Mouse (Mus musculus) liver, postnatal 0 days (tissue): ENCODE data around the gene Fam221b. TPM values are rescaled to one million over a fixed set of nuclear protein-coding genes. Genes with fewer than 3 reads are reported as not detected.

Experiments
- ATAC-seq: fragments of 200-750 bp; cut with Nextera tagmentation; 2 replicates; pipeline ENCODE4 v1.8.0; 2017; ENCODE audit warnings: mild to moderate bottlenecking, moderate library complexity
- DNase-seq: peaks from one replicate; pipeline ENCODE4 v3.0.0-alpha.2; 2016
- H3K27ac ChIP-seq: fragments of 300-500 bp; sonication (generic); 2 replicates; pipeline ENCODE4 v1.5.1; 2014; ENCODE audit warnings: antibody characterized with exemption, moderate library complexity, mild to moderate bottlenecking, low read depth
- H3K27me3 ChIP-seq: fragments of 300-500 bp; sonication (generic); 2 replicates; pipeline ENCODE4 v1.6.1; 2014; ENCODE audit warnings: low read length, control low read depth, mixed read lengths; ENCODE audit not compliant: insufficient read depth
- H3K36me3 ChIP-seq: fragments of 300-500 bp; sonication (generic); replicated peaks from 2 replicates; pipeline ENCODE4 v1.6.1; 2014; ENCODE audit warnings: mild to moderate bottlenecking, control low read depth, low read length, moderate library complexity, mixed read lengths; ENCODE audit not compliant: insufficient read depth
- H3K4me1 ChIP-seq: fragments of 300-500 bp; sonication (generic); 2 replicates; pipeline ENCODE4 v1.6.1; 2014; ENCODE audit warnings: antibody characterized with exemption, mild to moderate bottlenecking, control low read depth; ENCODE audit not compliant: insufficient read depth
- H3K4me2 ChIP-seq: fragments of 300-500 bp; sonication (generic); 2 replicates; pipeline ENCODE4 v1.6.1; 2014; ENCODE audit warnings: low read depth, mild to moderate bottlenecking, low read length, moderate library complexity, mixed read lengths
- H3K4me3 ChIP-seq: fragments of 300-500 bp; sonication (generic); 2 replicates; pipeline ENCODE4 v1.5.1; 2014; ENCODE audit warnings: low read depth, low read length
- H3K9ac ChIP-seq: fragments of 300-500 bp; sonication (generic); replicated peaks from 2 replicates; pipeline ENCODE4 v1.6.1; 2014; ENCODE audit warnings: mild to moderate bottlenecking, moderate library complexity
- H3K9me3 ChIP-seq: fragments of 300-500 bp; sonication (generic); 2 replicates; pipeline ENCODE4 v1.6.1; 2016; ENCODE audit warnings: mild to moderate bottlenecking, control low read depth, low read length, mixed read lengths
- CTCF ChIP-seq: sonication (generic); IDR thresholded peaks from 2 replicates; pipeline ENCODE4 v1.5.1; 2016; ENCODE audit warnings: antibody characterized with exemption, low read depth
- EP300 ChIP-seq: IDR thresholded peaks from 2 replicates; pipeline ENCODE4 v1.6.1; 2016; ENCODE audit warnings: antibody characterized with exemption, low read depth, mild to moderate bottlenecking
- WGBS: fragments of 180-500 bp; shearing (Covaris S2); extraction: QIAGEN DNeasy Blood & Tissue Kit; methylation state at CpG from one replicate; pipeline ENCODE4 v1.1.7; 2014; ENCODE audit not compliant: insufficient replicate concordance; 5-methylcytosine and 5-hydroxymethylcytosine counted together
- polyA plus RNA-seq: library from polyadenylated mRNA; unstranded; fragments of >200 nt; fragmentation: Nextera tagmentation; extraction: Ambion mirVana; gene quantifications from 2 replicates; pipeline ENCODE4 v1.2.1, GENCODE M21; 2015

Gene Fam221b
- polyA plus RNA-seq, 1 experiment from 2014 or later, result 1.7 TPM

GRCm38 (mm10) chr4:43636751-43637150 lies 32.2 kb downstream of the Fam221b start:
- 72% methylated on average over 6 of the region's 6 CpGs for WGBS
- Histone ChIP-seq H3K36me3 (no peaks in the 10 kb centered on the region), H3K27me3 (peaks cover 12% of the 10 kb centered on the region), H3K9ac (no peak overlapping the region), H3K4me2 (no peak overlapping the region), H3K27ac (no peak overlapping the region), H3K4me1 (no peaks in the 10 kb centered on the region), H3K4me3 (no peak overlapping the region), H3K9me3 (no peaks in the 10 kb centered on the region)
- ATAC-seq, result no peak
- TF ChIP-seq CTCF (no peak), EP300 (no peak)
- DNase-seq, result peak; percentile 3

GRCm38 (mm10) chr4:43634621-43635374 lies 34.1 kb downstream of the Fam221b start:
- H3K9ac ChIP-seq, result no peak overlapping the region
- H3K9me3 ChIP-seq, result no peaks in the 10 kb centered on the region
- no peak for ATAC-seq
- peaks cover 26% of the 10 kb centered on the region for H3K27me3 ChIP-seq
- H3K27ac ChIP-seq, result no peak overlapping the region
- TF ChIP-seq CTCF (no peak), EP300 (no peak)
- peak; percentile 6 for DNase-seq
- no peak overlapping the region for H3K4me2 ChIP-seq
- H3K36me3 ChIP-seq, result no peaks in the 10 kb centered on the region
- H3K4me1 ChIP-seq, result no peaks in the 10 kb centered on the region
- no peak overlapping the region for H3K4me3 ChIP-seq
- WGBS, result 83% methylated on average over 7 of the region's 7 CpGs

- peaks cover 26% of the 10 kb centered on the region for H3K27me3 ChIP-seq
- no peak overlapping the region for H3K9ac ChIP-seq
- peak; percentile 6 for DNase-seq
- no peaks in the 10 kb centered on the region for H3K4me1 ChIP-seq
- H3K4me3 ChIP-seq, result no peak overlapping the region
- 85% methylated on average over 2 of the region's 2 CpGs for WGBS
- TF ChIP-seq EP300 (no peak), CTCF (no peak)
- ATAC-seq, result no peak
- H3K27ac ChIP-seq, result no peak overlapping the region
- no peak overlapping the region for H3K4me2 ChIP-seq
- no peaks in the 10 kb centered on the region for H3K9me3 ChIP-seq
- no peaks in the 10 kb centered on the region for H3K36me3 ChIP-seq
Observed at GRCm38 (mm10) chr4:43633736-43634135, 35.2 kb downstream of the Fam221b start.

- no peak overlapping the region for H3K27ac ChIP-seq
- peaks cover 26% of the 10 kb centered on the region for H3K27me3 ChIP-seq
- H3K9ac ChIP-seq, result no peak overlapping the region
- H3K4me2 ChIP-seq, result no peak overlapping the region
- no peak overlapping the region for H3K4me3 ChIP-seq
- DNase-seq (peak; percentile 11), ATAC-seq (no peak)
- H3K4me1 ChIP-seq, result no peaks in the 10 kb centered on the region
- H3K9me3 ChIP-seq, result no peaks in the 10 kb centered on the region
- 75% methylated on average over 8 of the region's 8 CpGs for WGBS
- H3K36me3 ChIP-seq, result no peaks in the 10 kb centered on the region
- TF ChIP-seq CTCF (no peak), EP300 (no peak)
Observed at GRCm38 (mm10) chr4:43633296-43633695, 35.6 kb downstream of the Fam221b start.

- 65% methylated on average over 42 of the region's 42 CpGs for WGBS
Observed at GRCm38 (mm10) chr4:43631956-43632920, 36.7 kb downstream of the Fam221b start.

More at GRCm38 (mm10) chr4:43631956-43632920, 36.7 kb downstream of the Fam221b start:
- H3K4me2 ChIP-seq, result peak overlapping the region; percentile 86
- ATAC-seq, result no peak
- peak overlapping the region; percentile 60; the same call in 1 of the 2 replicates for H3K9ac ChIP-seq
- H3K4me1 ChIP-seq, result no peaks in the 10 kb centered on the region
- H3K27me3 ChIP-seq, result peaks cover 26% of the 10 kb centered on the region
- no peaks in the 10 kb centered on the region for H3K9me3 ChIP-seq
- H3K27ac ChIP-seq, result no peak overlapping the region
- no peaks in the 10 kb centered on the region for H3K36me3 ChIP-seq
- peak; percentile 15 for DNase-seq
- TF ChIP-seq CTCF, result no peak
- TF ChIP-seq EP300, result no peak
- peak overlapping the region; percentile 55 for H3K4me3 ChIP-seq
